Mouse (Mus musculus) intestine, postnatal 0 days (tissue): ENCODE measurements around the gene Psors1c2. TPM values are rescaled to one million over a fixed set of nuclear protein-coding genes. Genes with fewer than 3 reads are reported as not detected.

Experiments used
- ATAC-seq: fragments of 200-750 bp; cut with Nextera tagmentation; 2 replicates; pipeline ENCODE4 v1.8.0; 2017; ENCODE audit warnings: mild to moderate bottlenecking, moderate TSS enrichment, moderate library complexity
- H3K27ac ChIP-seq: fragments of 300-500 bp; sonication (generic); 2 replicates; pipeline ENCODE4 v1.5.1; 2014; ENCODE audit warnings: mild to moderate bottlenecking, low read depth, low read length, moderate library complexity
- H3K27me3 ChIP-seq: fragments of 300-500 bp; sonication (generic); replicated peaks from 2 replicates; pipeline ENCODE4 v1.6.1; 2014; ENCODE audit warnings: low read length, mixed read lengths; ENCODE audit not compliant: control insufficient read depth, insufficient read depth
- H3K36me3 ChIP-seq: fragments of 300-500 bp; sonication (generic); 2 replicates; pipeline ENCODE4 v1.6.1; 2014; ENCODE audit warnings: mild to moderate bottlenecking, moderate library complexity; ENCODE audit not compliant: control insufficient read depth, insufficient read depth
- H3K4me1 ChIP-seq: fragments of 300-500 bp; sonication (generic); replicated peaks from 2 replicates; pipeline ENCODE4 v1.6.1; 2014; ENCODE audit warnings: antibody characterized with exemption, low read length, mixed read lengths; ENCODE audit not compliant: control insufficient read depth, insufficient read depth
- H3K4me2 ChIP-seq: fragments of 300-500 bp; sonication (generic); replicated peaks from 2 replicates; pipeline ENCODE4 v1.6.1; 2014; ENCODE audit warnings: low read depth, mild to moderate bottlenecking, moderate library complexity
- H3K4me3 ChIP-seq: fragments of 300-500 bp; sonication (generic); 2 replicates; pipeline ENCODE4 v1.5.1; 2014; ENCODE audit warnings: low read depth, low read length
- H3K9ac ChIP-seq: fragments of 300-500 bp; sonication (generic); 2 replicates; pipeline ENCODE4 v1.6.1; 2014; ENCODE audit warnings: mild to moderate bottlenecking, low read depth, low read length
- H3K9me3 ChIP-seq: fragments of 300-500 bp; sonication (generic); 2 replicates; pipeline ENCODE4 v1.6.1; 2016; ENCODE audit warnings: mixed run types; ENCODE audit not compliant: control insufficient read depth
- CTCF ChIP-seq: sonication (generic); IDR thresholded peaks from 2 replicates; pipeline ENCODE4 v1.5.1; 2016; ENCODE audit warnings: low read depth, mild to moderate bottlenecking, control low read depth, antibody characterized with exemption, moderate library complexity
- WGBS: fragments of 180-500 bp; shearing (Covaris S2); extraction: QIAGEN DNeasy Blood & Tissue Kit; methylation state at CpG from one replicate; pipeline ENCODE4 v1.1.7; 2014; 5-methylcytosine and 5-hydroxymethylcytosine counted together
- polyA plus RNA-seq: library from polyadenylated mRNA; unstranded; fragments of >200 nt; fragmentation: Nextera tagmentation; extraction: Ambion mirVana; gene quantifications from 2 replicates; pipeline ENCODE4 v1.2.1, GENCODE M21; 2015

Psors1c2 gene
- polyA plus RNA-seq, 1 experiment from 2014 or later: not detected

DNA sequence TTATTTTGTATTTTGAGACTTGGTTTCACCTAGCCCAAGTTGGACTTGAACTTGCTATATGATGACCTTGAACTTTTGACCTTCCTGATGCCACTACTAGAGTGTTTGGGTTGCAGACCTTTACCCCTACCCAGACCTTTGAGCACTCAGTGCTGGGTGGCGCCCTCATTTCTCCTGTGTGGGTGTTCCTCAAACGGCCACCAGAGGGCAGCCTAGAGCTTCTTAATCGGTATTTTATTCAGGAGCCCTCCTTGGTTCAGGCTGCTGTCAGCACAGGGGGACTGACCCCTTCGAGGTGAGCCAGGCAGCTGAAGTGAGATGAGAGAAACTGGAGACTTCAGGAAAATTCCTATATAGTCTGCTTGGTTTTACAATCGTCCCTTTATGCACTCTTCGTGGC lies 11.7 kb downstream of the Psors1c2 start:
- Histone ChIP-seq H3K4me1 (no peaks in the 10 kb centered on the region), H3K4me2 (no peak overlapping the region), H3K27ac (no peak overlapping the region), H3K36me3 (no peaks in the 10 kb centered on the region), H3K9me3 (no peaks in the 10 kb centered on the region), H3K4me3 (no peak overlapping the region), H3K27me3 (no peaks in the 10 kb centered on the region), H3K9ac (no peak overlapping the region)
- WGBS: 37% methylated on average over 6 of the region's 6 CpGs
- peak; percentile 35; the same call in 1 of the 2 replicates for ATAC-seq
- peak; percentile 81 for TF ChIP-seq CTCF

DNA sequence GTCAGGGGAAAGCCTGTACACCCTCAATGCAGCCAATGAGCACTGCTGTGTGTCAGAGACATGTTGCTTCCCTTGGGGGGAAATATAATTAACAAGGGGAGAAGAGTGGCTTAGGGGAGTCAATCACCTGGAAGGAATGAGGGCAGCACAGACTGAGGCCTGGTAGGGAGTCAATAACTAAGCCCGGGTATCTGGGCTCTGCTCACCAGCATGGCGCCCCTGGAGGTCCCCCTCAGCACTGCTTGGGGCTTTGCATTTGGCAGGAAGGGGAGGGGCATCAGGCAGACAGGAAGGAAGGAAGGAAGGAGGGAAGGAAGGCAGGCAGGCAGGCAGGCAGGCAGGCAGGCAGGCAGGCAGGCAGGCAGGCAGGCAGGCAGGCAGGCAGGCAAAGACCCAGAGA lies 14.5 kb downstream of the Psors1c2 start:
- 69% methylated on average over 2 of the region's 2 CpGs for WGBS
- Histone ChIP-seq H3K4me2 (no peak overlapping the region), H3K9me3 (no peaks in the 10 kb centered on the region), H3K9ac (no peak overlapping the region), H3K27ac (no peak overlapping the region), H3K4me3 (no peak overlapping the region), H3K4me1 (no peaks in the 10 kb centered on the region), H3K27me3 (no peaks in the 10 kb centered on the region), H3K36me3 (no peaks in the 10 kb centered on the region)
- 0 out of 2 replicates have a peak, but pooled peaks have one; percentile 24 for TF ChIP-seq CTCF
- ATAC-seq: no peak

DNA sequence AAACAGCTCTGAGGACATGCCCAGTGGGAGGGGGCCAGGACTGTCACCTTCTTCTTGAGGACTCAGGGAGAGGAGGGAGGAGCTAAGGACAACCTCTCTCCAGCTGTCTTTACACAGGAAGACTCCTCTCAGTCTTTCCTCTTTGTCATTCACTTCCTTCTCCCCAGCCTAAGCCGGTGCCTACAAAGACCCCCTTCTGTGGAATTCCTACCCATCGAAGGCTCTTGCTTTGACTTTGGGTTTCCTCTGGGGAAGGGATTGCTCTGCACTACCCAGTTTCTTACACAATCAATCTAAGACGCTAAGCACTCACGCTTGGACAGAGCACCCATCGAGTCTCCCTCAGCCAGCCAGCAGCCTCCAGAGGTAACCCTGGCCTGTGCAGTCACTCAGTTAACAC lies 15.6 kb downstream of the Psors1c2 start:
- H3K36me3 ChIP-seq: no peaks in the 10 kb centered on the region
- no peak for TF ChIP-seq CTCF
- no peaks in the 10 kb centered on the region for H3K9me3 ChIP-seq
- H3K4me2 ChIP-seq: no peak overlapping the region
- no peak for ATAC-seq
- H3K27me3 ChIP-seq: no peaks in the 10 kb centered on the region
- no peak overlapping the region for H3K9ac ChIP-seq
- no peak overlapping the region for H3K27ac ChIP-seq
- H3K4me1 ChIP-seq: no peaks in the 10 kb centered on the region
- no peak overlapping the region for H3K4me3 ChIP-seq
- WGBS: 36% methylated on average over 5 of the region's 5 CpGs

- peak overlapping the region; percentile 30; the same call in 1 of the 2 replicates for H3K27ac ChIP-seq
- no peaks in the 10 kb centered on the region for H3K36me3 ChIP-seq
- no peak for TF ChIP-seq CTCF
- H3K9ac ChIP-seq: no peak overlapping the region
- no peak overlapping the region for H3K4me2 ChIP-seq
- H3K4me1 ChIP-seq: no peaks in the 10 kb centered on the region
- 45% methylated on average over 15 of the region's 15 CpGs for WGBS
- no peaks in the 10 kb centered on the region for H3K9me3 ChIP-seq
- H3K4me3 ChIP-seq: no peak overlapping the region
- peak; percentile 28; the same call in 1 of the 2 replicates for ATAC-seq
- H3K27me3 ChIP-seq: no peaks in the 10 kb centered on the region
Measured at GRCm38 (mm10) chr17:35549437-35550142, 16.6 kb downstream of the Psors1c2 start.

- no peak overlapping the region for H3K9ac ChIP-seq
- no peaks in the 10 kb centered on the region for H3K27me3 ChIP-seq
- no peaks in the 10 kb centered on the region for H3K9me3 ChIP-seq
- H3K36me3 ChIP-seq: no peaks in the 10 kb centered on the region
- WGBS: 96% methylated on average over 4 of the region's 4 CpGs
- H3K4me3 ChIP-seq: no peak overlapping the region
- no peak overlapping the region for H3K4me2 ChIP-seq
- ATAC-seq: no peak
- no peaks in the 10 kb centered on the region for H3K4me1 ChIP-seq
- H3K27ac ChIP-seq: peak overlapping the region; percentile 30; the same call in 1 of the 2 replicates
- TF ChIP-seq CTCF: peak; percentile 29; the same call in 1 of the 2 replicates
Measured at GRCm38 (mm10) chr17:35550143-35550494, 17.1 kb downstream of the Psors1c2 start.

GRCm38 (mm10) chr17:35550871-35551270 lies 17.9 kb downstream of the Psors1c2 start:
- H3K9me3 ChIP-seq: no peaks in the 10 kb centered on the region
- H3K27ac ChIP-seq: no peak overlapping the region
- H3K4me2 ChIP-seq: no peak overlapping the region
- no peak overlapping the region for H3K4me3 ChIP-seq
- no peaks in the 10 kb centered on the region for H3K4me1 ChIP-seq
- no peak for ATAC-seq
- H3K9ac ChIP-seq: no peak overlapping the region
- H3K27me3 ChIP-seq: no peaks in the 10 kb centered on the region
- WGBS: 34% methylated on average over 8 of the region's 8 CpGs
- TF ChIP-seq CTCF: no peak
- H3K36me3 ChIP-seq: no peaks in the 10 kb centered on the region
